Mouse (Mus musculus): ENCODE measurements around the gene Ccdc33. TPM values are rescaled to one million over a fixed set of nuclear protein-coding genes. Genes with fewer than 3 reads are reported as not detected.
A peak's percentile ranks its signal among the peaks of the same experiment; 100 is the strongest.

The Ccdc33 gene
- total and polyA plus RNA-seq, 3 experiments = 0.21 to 1.0 TPM; not detected in 1

DNA sequence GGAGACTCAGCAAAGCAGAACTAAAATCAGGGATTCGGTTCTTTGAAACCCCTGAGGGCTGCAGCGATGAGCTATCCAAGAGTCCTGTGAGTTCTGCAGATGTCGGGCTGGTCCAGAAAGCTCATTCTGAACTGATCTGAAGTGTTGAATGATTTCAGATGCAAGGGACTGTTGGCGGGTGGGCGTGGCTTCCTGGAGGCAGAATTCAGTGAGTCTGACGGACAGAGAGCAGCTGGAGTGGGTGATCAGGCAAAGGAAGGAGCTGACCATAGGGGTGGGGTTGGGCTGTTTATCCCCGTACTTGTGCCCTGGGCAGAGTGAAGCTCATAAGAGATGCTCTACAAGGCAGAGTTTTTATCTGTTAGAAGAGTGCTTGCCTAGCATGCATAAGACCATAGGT lies 24.8 kb upstream of the Ccdc33 start:
- dilution Hi-C loops (cut with MboI; ENCODE audit: extremely low pct_ligation_motif_present, extremely low pct_unique_long_range_greater_than_20kb, low sequenced_read_pairs) (no loop called here), in situ Hi-C loops (cut with MboI; ENCODE audit: low pct_ligation_motif_present, low pct_unique_long_range_greater_than_20kb, low sequenced_read_pairs) (no loop called here)
- Histone ChIP-seq H3K27me3 (replicated peaks) (peaks cover 40% of the 10 kb centered on the region), H3K79me2 (replicated peaks; ENCODE audit: control insufficient read depth, extremely low read depth, insufficient read depth, poor library complexity, severe bottlenecking) (no peaks in the 10 kb centered on the region), H3K4me3 (replicated peaks in 1 of 3; ENCODE audit: low read depth in 2 of 3, low read length in 2 of 3, poor library complexity in 1 of 3) (no peak overlapping the region), H3K4me1 (ENCODE audit: control insufficient read depth in 1 of 2, insufficient read depth in 2 of 2) (peaks cover 4 to 18% of the 10 kb centered on the region in 2 experiments; a peak in 3 of 4 replicates), H3K4me2 (ENCODE audit: insufficient read depth, low read depth, poor library complexity, severe bottlenecking) (no peak overlapping the region), H3K27ac (ENCODE audit: insufficient read depth, low read depth) (no peak overlapping the region), H3K9me3 (replicated peaks; ENCODE audit: low read length) (no peaks in the 10 kb centered on the region), H3K9ac (ENCODE audit: insufficient read depth, low read depth) (no peak overlapping the region), H3K36me3 (replicated peaks in 1 of 2; ENCODE audit: control insufficient read depth in 1 of 2, insufficient read depth in 1 of 2, low read length in 1 of 2) (no peaks in the 10 kb centered on the region)
- no peak for TF ChIP-seq NELFE (IDR thresholded peaks at IDR 0.05; ENCODE audit: low read depth, low read length)
- TF ChIP-seq CHD1 (IDR thresholded peaks at IDR 0.05; ENCODE audit: low read depth, low read length) = no peak
- no peak for TF ChIP-seq USF1 (IDR thresholded peaks at IDR 0.05; ENCODE audit: low read depth, low read length)
- no peak for TF ChIP-seq MAX (IDR thresholded peaks at IDR 0.05; ENCODE audit: low read length)
- TF ChIP-seq ZC3H11A (IDR thresholded peaks at IDR 0.05; ENCODE audit: low read depth, low read length) = no peak
- no peak for TF ChIP-seq PAX5 (IDR thresholded peaks at IDR 0.05; ENCODE audit: low read length)
- no peak for TF ChIP-seq RAD21 (IDR thresholded peaks at IDR 0.05; ENCODE audit: low read depth, low read length)
- TF ChIP-seq E2F4 (IDR thresholded peaks at IDR 0.05; ENCODE audit: insufficient replicate concordance, low read depth, low read length) = no peak
- no peak for TF ChIP-seq MAZ (IDR thresholded peaks at IDR 0.05; ENCODE audit: low read depth, low read length)
- TF ChIP-seq HCFC1 (IDR thresholded peaks at IDR 0.05; ENCODE audit: low read depth, low read length) = no peak
- TF ChIP-seq SMC3 (IDR thresholded peaks at IDR 0.05; ENCODE audit: low read depth, low read length) = no peak
- TF ChIP-seq MXI1 (IDR thresholded peaks at IDR 0.05; ENCODE audit: low read depth, low read length) = no peak
- TF ChIP-seq BHLHE40 (IDR thresholded peaks at IDR 0.05; ENCODE audit: low read depth, low read length) = no peak
- TF ChIP-seq ZNF384 (IDR thresholded peaks at IDR 0.05; ENCODE audit: low read depth, low read length) = no peak
- no peak for TF ChIP-seq TBP (conservative IDR thresholded peaks at IDR 0.05; ENCODE audit: low read depth, low read length)
- TF ChIP-seq MAFK (IDR thresholded peaks at IDR 0.05; ENCODE audit: insufficient replicate concordance, low read length) = no peak
- DNase-seq (ENCODE audit: extremely low read depth) = no peak

DNA sequence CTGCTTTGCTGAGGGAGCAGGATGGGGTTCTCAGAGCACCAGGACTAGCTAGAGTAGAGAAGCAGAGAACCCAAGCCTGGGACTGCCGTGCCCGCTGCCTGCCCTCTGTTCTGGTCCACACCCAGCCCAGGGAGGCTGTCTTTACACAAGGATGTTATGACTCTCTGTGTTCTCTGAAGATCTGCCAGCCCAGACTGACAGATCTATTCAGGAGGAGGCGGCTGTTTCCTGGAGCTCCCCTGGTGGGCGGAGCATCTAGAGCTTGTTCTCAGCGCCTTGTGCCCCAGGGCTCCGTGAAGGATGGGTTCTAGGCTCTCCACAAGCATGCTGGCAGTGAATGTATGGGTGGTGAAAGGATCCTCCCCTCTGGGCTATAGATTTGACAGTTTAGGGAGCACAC lies 21.3 kb upstream of the Ccdc33 start:
- TF ChIP-seq RCOR1 (conservative IDR thresholded peaks at IDR 0.05; ENCODE audit: low read depth, low read length) (no peak), MAX (IDR thresholded peaks at IDR 0.05; ENCODE audit: low read length) (no peak), E2F4 (IDR thresholded peaks at IDR 0.05; ENCODE audit: insufficient replicate concordance, low read depth, low read length) (no peak), JUND (conservative IDR thresholded peaks at IDR 0.05; ENCODE audit: low read depth, low read length) (no peak), IRF4 (IDR thresholded peaks at IDR 0.05; ENCODE audit: low read depth, low read length) (no peak), KAT2A (IDR thresholded peaks at IDR 0.05; ENCODE audit: insufficient replicate concordance, low read length) (no peak), JUN (IDR thresholded peaks at IDR 0.05; ENCODE audit: insufficient read depth, low read depth, low read length) (no peak), SMC3 (IDR thresholded peaks at IDR 0.05; ENCODE audit: low read depth, low read length) (no peak), ZC3H11A (IDR thresholded peaks at IDR 0.05; ENCODE audit: low read depth, low read length) (no peak), POLR2A (IDR thresholded peaks at IDR 0.05; ENCODE audit: low read depth, low read length) (no peak)
- no peak overlapping the region for H3K4me3 ChIP-seq (replicated peaks in 1 of 3; ENCODE audit: low read depth in 2 of 3, low read length in 2 of 3, poor library complexity in 1 of 3)
- in situ Hi-C loops (cut with MboI; ENCODE audit: low pct_ligation_motif_present, low pct_unique_long_range_greater_than_20kb, low sequenced_read_pairs) (loop anchor here (5.0 kb wide), 1 partner anchor 38 kb away; no protein-coding TSS in a partner anchor), dilution Hi-C loops (cut with MboI; ENCODE audit: extremely low pct_ligation_motif_present, extremely low pct_unique_long_range_greater_than_20kb, low sequenced_read_pairs) (no loop called here)
- no peaks in the 10 kb centered on the region for H3K9me3 ChIP-seq (replicated peaks; ENCODE audit: low read length)
- H3K4me2 ChIP-seq (ENCODE audit: insufficient read depth, low read depth, poor library complexity, severe bottlenecking) = no peak overlapping the region
- H3K27ac ChIP-seq (ENCODE audit: insufficient read depth, low read depth) = no peak overlapping the region
- no peaks in the 10 kb centered on the region for H3K79me2 ChIP-seq (replicated peaks; ENCODE audit: control insufficient read depth, extremely low read depth, insufficient read depth, poor library complexity, severe bottlenecking)
- H3K27me3 ChIP-seq (replicated peaks) = peaks cover 35% of the 10 kb centered on the region
- H3K4me1 ChIP-seq (ENCODE audit: control insufficient read depth in 1 of 2, insufficient read depth in 2 of 2) = peaks cover 4 to 42% of the 10 kb centered on the region in 2 experiments; a peak in 3 of 4 replicates
- peak; percentile 20 for DNase-seq (ENCODE audit: extremely low read depth)
- H3K9ac ChIP-seq (ENCODE audit: insufficient read depth, low read depth) = no peak overlapping the region
- no peaks in the 10 kb centered on the region for H3K36me3 ChIP-seq (replicated peaks in 1 of 2; ENCODE audit: control insufficient read depth in 1 of 2, insufficient read depth in 1 of 2, low read length in 1 of 2)

Measured in CH12.LX (cell line).